Mouse (Mus musculus): ENCODE results near the gene Pno1. TPM values are rescaled to one million over a fixed set of nuclear protein-coding genes. Genes with fewer than 3 reads are reported as not detected.

The Pno1 gene
- polyA plus RNA-seq, 1 experiment: 48.5 TPM

- Histone ChIP-seq H3K79me3 (ENCODE audit: low read depth) (peaks cover 54% of the 10 kb centered on the region), H3K27me3 (ENCODE audit: control insufficient read depth, insufficient read depth, insufficient read length) (no peaks in the 10 kb centered on the region), H3K79me2 (ENCODE audit: control insufficient read depth, insufficient read depth) (peaks cover 62% of the 10 kb centered on the region), H3ac (ENCODE audit: control insufficient read depth, insufficient read length, low read depth) (peak overlapping the region; percentile 88), H3K36me3 (ENCODE audit: control insufficient read depth, insufficient read depth) (peaks cover 3% of the 10 kb centered on the region), H3K4me3 (ENCODE audit: insufficient read depth, poor library complexity, severe bottlenecking) (peak overlapping the region; percentile 84)
- TF ChIP-seq MYOG (IDR thresholded peaks at IDR 0.05; ENCODE audit: control insufficient read depth, extremely low read depth, insufficient read length) (no peak), CEBPB (IDR thresholded peaks at IDR 0.05; ENCODE audit: low read depth) (no peak), CTCF (IDR thresholded peaks at IDR 0.05; ENCODE audit: control insufficient read depth, insufficient read depth, insufficient read length) (no peak), MAX (IDR thresholded peaks at IDR 0.05) (no peak), MYOD1 (IDR thresholded peaks at IDR 0.05; ENCODE audit: control insufficient read depth, insufficient read length, low read depth) (no peak), USF1 (IDR thresholded peaks at IDR 0.05; ENCODE audit: low read depth) (no peak), FOSL1 (IDR thresholded peaks at IDR 0.05; ENCODE audit: insufficient read depth, low read length, poor library complexity, severe bottlenecking) (no peak)
Measured at GRCm38 (mm10) chr11:17159738-17160241, 51.6 kb downstream of the Pno1 start.

GRCm38 (mm10) chr11:17158858-17159737 lies 52.3 kb downstream of the Pno1 start, which contains the start of gene Ppp3r1:
Gene Ppp3r1 (plus strand): TSS chr11:17159263.
- TF ChIP-seq USF1 (IDR thresholded peaks at IDR 0.05; ENCODE audit: low read depth) (peak; percentile 96), CTCF (IDR thresholded peaks at IDR 0.05; ENCODE audit: control insufficient read depth, insufficient read depth, insufficient read length) (no peak)
- peaks cover 3% of the 10 kb centered on the region for H3K36me3 ChIP-seq (ENCODE audit: control insufficient read depth, insufficient read depth)
- peaks cover 47% of the 10 kb centered on the region for H3K79me3 ChIP-seq (ENCODE audit: low read depth)
- H3K27me3 ChIP-seq (ENCODE audit: control insufficient read depth, insufficient read depth, insufficient read length): no peaks in the 10 kb centered on the region
- H3ac ChIP-seq (ENCODE audit: control insufficient read depth, insufficient read length, low read depth): peak within 1 kb of the TSS; percentile 88
- H3K4me3 ChIP-seq (ENCODE audit: insufficient read depth, poor library complexity, severe bottlenecking): peak within 1 kb of the TSS; percentile 84
- H3K79me2 ChIP-seq (ENCODE audit: control insufficient read depth, insufficient read depth): peaks cover 55% of the 10 kb centered on the region

Other genes with a start within 250 kb of the Pno1 start
- gene Cnrip1, start 160.0 kb downstream of the Pno1 start, polyA plus RNA-seq (2012; fragmentation: generic; extraction: Trizol): 0.28 TPM
- gene Plek, start 159.2 kb downstream of the Pno1 start, polyA plus RNA-seq (2012; fragmentation: generic; extraction: Trizol): 0.36 TPM
- 34.6 TPM for gene Ppp3r1, start 52.3 kb downstream of the Pno1 start, polyA plus RNA-seq (2012; fragmentation: generic; extraction: Trizol)
- gene Wdr92, start 29.5 kb downstream of the Pno1 start, polyA plus RNA-seq (2012; fragmentation: generic; extraction: Trizol): 13.6 TPM
- 13.9 TPM for gene C1d, start 46.0 kb upstream of the Pno1 start, polyA plus RNA-seq (2012; fragmentation: generic; extraction: Trizol)

All from C2C12 (cell line).